Mouse (Mus musculus): Measurements from ENCODE around the gene Cntn1. TPM values are rescaled to one million over a fixed set of nuclear protein-coding genes. Genes with fewer than 3 reads are reported as not detected.

Cntn1 gene
- total RNA-seq, 1 experiment: 0.62 TPM

GRCm38 (mm10) chr15:92215841-92216240 is 164.9 kb downstream of the Cntn1 start:
- no peak overlapping the region for H3K9ac ChIP-seq (ENCODE audit: insufficient read depth, low read depth, low read length, poor library complexity, severe bottlenecking)
- TF ChIP-seq HCFC1 (IDR thresholded peaks at IDR 0.05; ENCODE audit: borderline replicate concordance, insufficient read depth, low read length) (no peak), ZC3H11A (IDR thresholded peaks at IDR 0.05; ENCODE audit: borderline replicate concordance, low read depth, low read length) (no peak), ZNF384 (IDR thresholded peaks at IDR 0.05; ENCODE audit: low read depth, low read length) (no peak), CHD2 (IDR thresholded peaks at IDR 0.05; ENCODE audit: low read depth, low read length) (no peak), MAFK (IDR thresholded peaks at IDR 0.05; ENCODE audit: insufficient read depth, low read depth, low read length) (no peak)
- H3K4me1 ChIP-seq (ENCODE audit: control insufficient read depth in 2 of 2, insufficient read depth in 2 of 2, low read length in 2 of 2, poor library complexity in 1 of 2): no peaks in the 10 kb centered on the region
- in situ Hi-C loops (cut with MboI; ENCODE audit: low sequenced_read_pairs in 2 of 2, unreplicated experiment in 2 of 2): no loop called here
- no peaks in the 10 kb centered on the region for H3K9me3 ChIP-seq (ENCODE audit: control insufficient read depth, insufficient read depth, low read depth, low read length)
- H3K36me3 ChIP-seq (ENCODE audit: control insufficient read depth, insufficient read depth, low read length, poor library complexity, severe bottlenecking): no peaks in the 10 kb centered on the region
- no peak for DNase-seq (ENCODE audit: low read depth, low spot score)
- H3K27ac ChIP-seq (ENCODE audit: insufficient read depth, low read depth, low read length, poor library complexity, severe bottlenecking): no peak overlapping the region
- H3K4me3 ChIP-seq (ENCODE audit: insufficient read depth in 1 of 2, low read depth in 1 of 2, low read length in 2 of 2, poor library complexity in 1 of 2, severe bottlenecking in 1 of 2): no peak overlapping the region

- DNase-seq (ENCODE audit: low read depth, low spot score): no peak
- Histone ChIP-seq H3K4me3 (ENCODE audit: insufficient read depth in 1 of 2, low read depth in 1 of 2, low read length in 2 of 2, poor library complexity in 1 of 2, severe bottlenecking in 1 of 2) (no peak overlapping the region), H3K9me3 (ENCODE audit: control insufficient read depth, insufficient read depth, low read depth, low read length) (no peaks in the 10 kb centered on the region), H3K36me3 (ENCODE audit: control insufficient read depth, insufficient read depth, low read length, poor library complexity, severe bottlenecking) (no peaks in the 10 kb centered on the region), H3K4me1 (ENCODE audit: control insufficient read depth in 2 of 2, insufficient read depth in 2 of 2, low read length in 2 of 2, poor library complexity in 1 of 2) (no peaks in the 10 kb centered on the region), H3K27ac (ENCODE audit: insufficient read depth, low read depth, low read length, poor library complexity, severe bottlenecking) (no peak overlapping the region), H3K9ac (ENCODE audit: insufficient read depth, low read depth, low read length, poor library complexity, severe bottlenecking) (no peak overlapping the region)
- TF ChIP-seq MAFK (IDR thresholded peaks at IDR 0.05; ENCODE audit: insufficient read depth, low read depth, low read length): no peak
- no peak for TF ChIP-seq ZNF384 (IDR thresholded peaks at IDR 0.05; ENCODE audit: low read depth, low read length)
- no peak for TF ChIP-seq CHD2 (IDR thresholded peaks at IDR 0.05; ENCODE audit: low read depth, low read length)
- no peak for TF ChIP-seq ZC3H11A (IDR thresholded peaks at IDR 0.05; ENCODE audit: borderline replicate concordance, low read depth, low read length)
- no peak for TF ChIP-seq HCFC1 (IDR thresholded peaks at IDR 0.05; ENCODE audit: borderline replicate concordance, insufficient read depth, low read length)
- in situ Hi-C loops (cut with MboI; ENCODE audit: low sequenced_read_pairs in 2 of 2, unreplicated experiment in 2 of 2): no loop called here
Measured at GRCm38 (mm10) chr15:92221446-92221845, 170.5 kb downstream of the Cntn1 start.

- Histone ChIP-seq H3K4me1 (ENCODE audit: control insufficient read depth in 2 of 2, insufficient read depth in 2 of 2, low read length in 2 of 2, poor library complexity in 1 of 2) (no peaks in the 10 kb centered on the region), H3K4me3 (ENCODE audit: insufficient read depth in 1 of 2, low read depth in 1 of 2, low read length in 2 of 2, poor library complexity in 1 of 2, severe bottlenecking in 1 of 2) (no peak overlapping the region), H3K36me3 (ENCODE audit: control insufficient read depth, insufficient read depth, low read length, poor library complexity, severe bottlenecking) (no peaks in the 10 kb centered on the region), H3K9ac (ENCODE audit: insufficient read depth, low read depth, low read length, poor library complexity, severe bottlenecking) (no peak overlapping the region), H3K27ac (ENCODE audit: insufficient read depth, low read depth, low read length, poor library complexity, severe bottlenecking) (no peak overlapping the region), H3K9me3 (ENCODE audit: control insufficient read depth, insufficient read depth, low read depth, low read length) (no peaks in the 10 kb centered on the region)
- in situ Hi-C loops (cut with MboI; ENCODE audit: low sequenced_read_pairs in 2 of 2, unreplicated experiment in 2 of 2): loop anchor here in 1 of 2 experiments (25.0 kb wide), 1 partner anchor 444 kb away; no protein-coding TSS in a partner anchor
- no peak for TF ChIP-seq CHD2 (IDR thresholded peaks at IDR 0.05; ENCODE audit: low read depth, low read length)
- DNase-seq (ENCODE audit: low read depth, low spot score): peak; percentile 16
Measured at GRCm38 (mm10) chr15:92231386-92231785, 180.4 kb downstream of the Cntn1 start.

- Histone ChIP-seq H3K9me3 (ENCODE audit: control insufficient read depth, insufficient read depth, low read depth, low read length) (no peaks in the 10 kb centered on the region), H3K27ac (ENCODE audit: insufficient read depth, low read depth, low read length, poor library complexity, severe bottlenecking) (no peak overlapping the region), H3K4me1 (ENCODE audit: control insufficient read depth in 2 of 2, insufficient read depth in 2 of 2, low read length in 2 of 2, poor library complexity in 1 of 2) (no peaks in the 10 kb centered on the region), H3K36me3 (ENCODE audit: control insufficient read depth, insufficient read depth, low read length, poor library complexity, severe bottlenecking) (no peaks in the 10 kb centered on the region), H3K4me3 (ENCODE audit: insufficient read depth in 1 of 2, low read depth in 1 of 2, low read length in 2 of 2, poor library complexity in 1 of 2, severe bottlenecking in 1 of 2) (no peak overlapping the region), H3K9ac (ENCODE audit: insufficient read depth, low read depth, low read length, poor library complexity, severe bottlenecking) (no peak overlapping the region)
- DNase-seq (ENCODE audit: low read depth, low spot score): no peak
- in situ Hi-C loops (cut with MboI; ENCODE audit: low sequenced_read_pairs in 2 of 2, unreplicated experiment in 2 of 2): loop anchor here in 1 of 2 experiments (25.0 kb wide), 1 partner anchor 449 kb away; no protein-coding TSS in a partner anchor
- TF ChIP-seq ZNF384 (IDR thresholded peaks at IDR 0.05; ENCODE audit: low read depth, low read length): no peak
- TF ChIP-seq ZC3H11A (IDR thresholded peaks at IDR 0.05; ENCODE audit: borderline replicate concordance, low read depth, low read length): no peak
Measured at GRCm38 (mm10) chr15:92235836-92236235, 184.9 kb downstream of the Cntn1 start.

GRCm38 (mm10) chr15:92264980-92265707 is 214.2 kb downstream of the Cntn1 start:
- Histone ChIP-seq H3K36me3 (ENCODE audit: control insufficient read depth, insufficient read depth, low read length, poor library complexity, severe bottlenecking) (no peaks in the 10 kb centered on the region), H3K9ac (ENCODE audit: insufficient read depth, low read depth, low read length, poor library complexity, severe bottlenecking) (no peak overlapping the region), H3K4me3 (ENCODE audit: insufficient read depth in 1 of 2, low read depth in 1 of 2, low read length in 2 of 2, poor library complexity in 1 of 2, severe bottlenecking in 1 of 2) (no peak overlapping the region), H3K27ac (ENCODE audit: insufficient read depth, low read depth, low read length, poor library complexity, severe bottlenecking) (no peak overlapping the region), H3K9me3 (ENCODE audit: control insufficient read depth, insufficient read depth, low read depth, low read length) (no peaks in the 10 kb centered on the region), H3K4me1 (ENCODE audit: control insufficient read depth in 2 of 2, insufficient read depth in 2 of 2, low read length in 2 of 2, poor library complexity in 1 of 2) (no peaks in the 10 kb centered on the region)
- in situ Hi-C loops (cut with MboI; ENCODE audit: low sequenced_read_pairs in 2 of 2, unreplicated experiment in 2 of 2): no loop called here
- TF ChIP-seq MAFK (IDR thresholded peaks at IDR 0.05; ENCODE audit: insufficient read depth, low read depth, low read length) (no peak), CHD2 (IDR thresholded peaks at IDR 0.05; ENCODE audit: low read depth, low read length) (no peak), ZC3H11A (IDR thresholded peaks at IDR 0.05; ENCODE audit: borderline replicate concordance, low read depth, low read length) (peak; percentile 73; the same call in 1 of the 2 replicates)
- DNase-seq (ENCODE audit: low read depth, low spot score): peak; percentile 41
